Mouse (Mus musculus) ZHBTc4 (cell line): Measurements from ENCODE around the gene Lin37.

Source experiments
- DNase-seq: peaks from one replicate; pipeline ENCODE4 v3.0.0-alpha.2; 2011; ENCODE audit warnings: low read depth, low spot score

Gene Lin37

DNA sequence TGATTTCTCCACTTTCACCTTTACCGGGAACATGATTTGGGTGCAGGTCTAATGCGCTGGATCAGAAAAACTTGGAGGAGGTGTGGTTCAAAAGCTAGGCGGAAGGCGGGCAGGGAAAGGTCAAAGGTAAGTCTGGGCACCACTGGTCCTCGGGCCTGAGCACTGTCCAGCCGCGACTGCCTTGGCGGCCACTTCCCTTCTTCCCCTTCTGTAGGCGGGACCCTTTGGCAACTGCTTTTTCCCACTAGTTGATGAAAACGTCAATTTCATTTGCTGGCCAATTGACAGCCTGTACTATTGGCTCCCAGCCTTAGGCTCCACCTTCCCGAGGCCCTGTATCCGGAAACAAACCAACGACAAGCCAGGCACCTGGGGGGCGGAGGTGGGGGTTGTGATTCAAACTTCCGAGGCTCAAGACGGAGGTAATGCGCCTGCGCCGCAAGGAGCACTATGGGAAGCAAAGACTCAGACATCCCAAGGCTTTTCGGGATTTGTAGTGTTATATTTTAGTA is at the start of gene Lin37:
Lin37 (minus strand) TSS at position 396 of the 512 bp plus-strand sequence.
- DNase-seq = peak; percentile 99

- peak; percentile 48 for DNase-seq
Observed at GRCm38 (mm10) chr7:30608476-30608875, 48.8 kb upstream of the Lin37 start.

- peak; percentile 97 for DNase-seq
Observed at GRCm38 (mm10) chr7:30607706-30608309, 48.2 kb upstream of the Lin37 start.

- no peak for DNase-seq
Observed at GRCm38 (mm10) chr7:30604944-30605343, 45.3 kb upstream of the Lin37 start.

DNA sequence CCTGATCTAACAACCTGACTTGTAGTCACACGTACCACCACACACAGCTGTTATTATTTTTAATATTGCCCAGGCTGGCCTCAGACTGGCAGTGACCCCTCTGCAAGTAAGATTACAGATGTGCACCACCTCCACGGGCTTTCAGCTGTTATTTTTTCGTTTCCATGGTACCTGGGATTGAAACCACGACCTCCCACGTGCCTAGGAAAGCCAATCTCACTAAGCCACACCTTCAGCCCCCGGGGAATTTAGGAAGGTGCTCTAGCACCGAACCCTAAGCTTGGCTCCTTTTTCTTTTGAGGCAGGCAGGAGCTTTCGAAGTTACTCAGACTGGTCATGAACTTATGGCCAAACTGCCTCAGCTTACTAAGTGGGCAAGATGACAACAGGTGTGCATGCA is 44.8 kb upstream of the Lin37 start:
- DNase-seq = peak; percentile 37

- peak; percentile 94 for DNase-seq
Observed at GRCm38 (mm10) chr7:30602583-30602982, 42.9 kb upstream of the Lin37 start.

- DNase-seq = no peak
Observed at GRCm38 (mm10) chr7:30600651-30601050, 41.0 kb upstream of the Lin37 start.

GRCm38 (mm10) chr7:30599933-30600353 is 40.3 kb upstream of the Lin37 start:
- peak; percentile 99 for DNase-seq

GRCm38 (mm10) chr7:30598786-30599185 is 39.1 kb upstream of the Lin37 start, which contains the start of gene Zbtb32:
TSS of gene Zbtb32 (minus strand) at chr7:30598909.
- DNase-seq = peak; percentile 84

DNA sequence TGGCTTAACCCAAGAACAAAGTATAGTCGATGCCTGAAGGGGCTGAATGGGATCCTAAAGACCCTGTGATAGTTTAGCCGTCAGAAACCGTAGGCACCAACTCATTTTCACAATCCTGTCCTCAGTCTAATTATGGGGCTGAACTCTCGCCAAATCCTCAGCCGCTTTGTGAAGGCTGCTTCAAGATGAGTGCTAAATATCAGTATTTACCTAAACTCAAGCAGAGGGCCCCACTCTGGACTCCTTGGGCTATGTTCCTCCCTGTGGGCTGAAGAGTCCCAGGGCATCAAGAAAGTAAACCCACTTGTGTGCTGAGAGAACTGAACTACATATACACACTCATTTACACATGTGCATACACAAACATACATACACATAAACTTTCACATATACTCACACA is 37.2 kb upstream of the Lin37 start:
- no peak for DNase-seq

- no peak for DNase-seq
Observed at GRCm38 (mm10) chr7:30596093-30596492, 36.5 kb upstream of the Lin37 start.

GRCm38 (mm10) chr7:30594510-30595024 is 34.9 kb upstream of the Lin37 start:
- DNase-seq = no peak

- no peak for DNase-seq
Observed at GRCm38 (mm10) chr7:30593579-30594509, 34.2 kb upstream of the Lin37 start.

DNA sequence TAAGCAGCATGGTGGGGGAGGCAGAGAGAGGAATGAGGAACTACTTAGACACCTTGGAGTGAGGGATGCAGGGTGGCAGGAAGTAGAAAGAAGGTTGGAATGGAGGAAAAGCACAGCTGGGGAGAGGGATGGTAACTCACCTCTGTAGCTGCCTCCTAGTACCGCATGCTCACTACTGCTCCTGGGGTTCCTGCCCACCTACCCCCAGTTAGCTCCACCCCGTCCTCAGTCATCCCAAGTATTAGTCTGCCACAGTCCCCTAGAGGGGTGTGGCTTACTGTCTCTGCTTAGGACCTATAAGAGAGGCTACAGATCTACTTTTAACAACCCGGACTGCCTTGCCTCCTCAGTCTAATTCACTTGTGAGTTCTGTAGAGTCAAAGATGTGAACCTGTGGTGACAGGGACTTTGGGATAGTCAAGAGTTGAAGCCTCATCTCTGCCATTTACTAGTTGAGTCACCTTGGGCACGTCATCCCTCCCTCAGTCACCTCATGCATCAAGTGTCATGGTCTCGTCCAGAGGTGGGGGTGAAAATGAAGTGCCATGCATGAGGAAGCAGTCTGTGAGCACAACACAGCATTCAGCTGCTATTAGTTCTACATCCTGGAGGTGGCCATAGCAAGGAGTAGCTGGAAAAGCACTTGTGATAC is 33.3 kb upstream of the Lin37 start:
- peak; percentile 48 for DNase-seq

GRCm38 (mm10) chr7:30591605-30591951 is 31.9 kb upstream of the Lin37 start:
- DNase-seq = peak; percentile 30

DNA sequence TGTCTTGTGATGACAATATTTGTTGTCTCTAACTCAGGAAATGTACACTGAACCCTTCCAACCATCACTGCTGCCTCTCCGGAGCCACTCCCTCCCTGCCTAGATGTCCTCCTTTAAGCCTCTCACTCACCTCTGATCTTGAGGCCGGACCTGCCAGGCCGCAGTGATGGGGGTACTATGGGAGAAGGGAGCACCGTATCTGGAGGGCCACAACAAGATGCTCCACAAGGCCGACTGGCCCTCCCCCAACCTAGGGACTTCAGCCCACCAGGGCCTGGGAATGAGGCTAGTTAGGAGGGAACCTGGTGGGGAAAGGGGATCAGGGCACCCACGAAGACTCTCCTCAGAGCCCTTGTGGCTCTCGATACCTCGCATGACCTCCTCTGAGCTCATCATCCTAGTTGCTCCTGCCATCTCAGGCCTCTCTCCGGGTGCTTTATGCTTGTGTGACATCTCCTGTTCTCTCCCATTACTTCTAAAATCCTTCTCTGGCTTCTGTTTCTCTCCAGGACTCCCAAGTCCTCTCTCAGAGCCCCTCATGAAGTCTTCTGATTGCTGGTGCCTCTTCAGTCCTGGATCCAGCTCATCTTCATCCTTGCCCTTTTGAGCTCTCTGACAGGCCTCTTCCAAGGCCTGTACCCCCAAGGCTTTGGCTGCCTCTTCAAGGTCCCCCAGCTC is 31.4 kb upstream of the Lin37 start:
- DNase-seq = no peak

DNA sequence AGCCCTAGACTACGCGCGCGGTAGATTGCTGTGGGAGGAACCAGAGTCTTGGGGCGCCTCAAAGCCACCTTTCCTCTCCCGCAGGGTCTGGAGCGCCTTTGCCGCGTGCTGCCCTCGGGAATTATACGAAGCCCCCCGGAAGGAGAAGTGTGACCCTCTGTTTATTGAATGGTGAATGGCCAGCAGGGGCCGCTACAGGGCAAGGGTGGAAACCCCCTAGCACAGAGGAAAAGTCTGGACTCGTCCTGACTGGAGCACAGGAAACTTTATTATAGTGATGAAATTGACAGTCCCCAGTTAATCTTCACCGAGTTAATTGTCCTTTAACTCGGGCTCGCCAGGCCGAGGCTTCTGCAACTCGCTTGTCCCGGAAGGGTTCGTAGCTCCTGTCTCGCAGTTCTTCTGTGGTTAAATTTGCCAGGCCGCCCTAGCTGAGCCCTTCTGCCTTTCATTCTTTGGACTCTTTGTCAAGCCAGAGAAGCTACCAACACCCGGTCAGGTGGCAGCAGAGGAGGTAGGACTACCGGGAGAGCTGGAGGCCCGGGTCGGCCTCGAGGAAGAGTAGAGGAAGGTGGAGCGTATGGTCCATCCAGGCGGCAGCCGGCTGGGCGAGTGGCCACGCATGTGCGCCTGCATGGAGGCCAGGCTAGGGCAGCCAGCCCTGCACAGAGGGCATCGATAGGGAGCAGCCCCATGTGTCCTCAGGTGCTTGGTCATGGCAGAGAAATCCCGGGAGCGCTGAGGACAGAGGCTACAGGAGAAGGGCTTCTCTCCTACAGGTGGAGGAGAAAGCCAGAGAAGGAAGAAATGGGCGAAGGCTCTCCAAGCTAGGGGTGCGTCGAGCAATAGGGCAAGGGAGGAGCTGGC is 30.0 kb upstream of the Lin37 start:
- peak; percentile 90 for DNase-seq

DNA sequence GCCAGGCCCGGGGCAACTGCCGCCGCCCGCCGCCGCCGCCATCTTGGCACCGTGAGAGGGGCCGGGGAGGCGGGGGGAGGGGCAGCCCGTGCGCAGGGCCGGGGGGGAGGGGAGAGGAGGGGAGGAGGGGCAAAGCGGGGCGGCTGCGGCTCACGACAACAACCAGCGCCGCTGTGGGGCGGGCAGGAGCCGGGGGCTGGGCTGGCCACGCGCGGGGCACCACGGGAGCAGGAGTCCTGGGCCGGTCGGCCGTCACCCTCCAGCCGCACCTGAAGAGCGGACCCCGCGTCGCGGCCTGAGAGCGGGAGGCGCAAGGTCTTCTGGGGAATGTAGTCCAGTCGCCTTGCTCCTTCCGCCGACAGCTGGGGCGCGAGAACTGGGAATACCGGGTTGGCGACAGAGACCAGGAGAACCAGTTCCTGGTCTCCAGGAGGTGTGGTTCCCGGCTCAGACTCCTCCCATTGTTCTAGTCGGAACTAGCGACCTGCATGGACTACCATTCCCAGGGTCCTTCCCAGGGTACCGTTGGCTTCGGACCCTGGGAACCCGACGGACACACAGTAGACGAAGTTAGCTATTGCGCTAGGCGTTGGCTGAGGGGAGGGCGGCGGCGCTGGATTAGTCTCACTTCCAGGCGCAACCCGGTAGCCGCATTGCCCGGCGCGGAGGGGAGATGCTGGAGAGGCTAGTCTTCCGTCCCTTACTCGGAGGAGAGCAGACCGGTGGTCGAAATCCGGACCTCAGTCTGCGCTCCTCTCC is 29.2 kb upstream of the Lin37 start, which contains the start of gene Kmt2b:
Kmt2b (minus strand) TSS at position 51 of the 759 bp plus-strand sequence.
- peak; percentile 100 for DNase-seq

DNA sequence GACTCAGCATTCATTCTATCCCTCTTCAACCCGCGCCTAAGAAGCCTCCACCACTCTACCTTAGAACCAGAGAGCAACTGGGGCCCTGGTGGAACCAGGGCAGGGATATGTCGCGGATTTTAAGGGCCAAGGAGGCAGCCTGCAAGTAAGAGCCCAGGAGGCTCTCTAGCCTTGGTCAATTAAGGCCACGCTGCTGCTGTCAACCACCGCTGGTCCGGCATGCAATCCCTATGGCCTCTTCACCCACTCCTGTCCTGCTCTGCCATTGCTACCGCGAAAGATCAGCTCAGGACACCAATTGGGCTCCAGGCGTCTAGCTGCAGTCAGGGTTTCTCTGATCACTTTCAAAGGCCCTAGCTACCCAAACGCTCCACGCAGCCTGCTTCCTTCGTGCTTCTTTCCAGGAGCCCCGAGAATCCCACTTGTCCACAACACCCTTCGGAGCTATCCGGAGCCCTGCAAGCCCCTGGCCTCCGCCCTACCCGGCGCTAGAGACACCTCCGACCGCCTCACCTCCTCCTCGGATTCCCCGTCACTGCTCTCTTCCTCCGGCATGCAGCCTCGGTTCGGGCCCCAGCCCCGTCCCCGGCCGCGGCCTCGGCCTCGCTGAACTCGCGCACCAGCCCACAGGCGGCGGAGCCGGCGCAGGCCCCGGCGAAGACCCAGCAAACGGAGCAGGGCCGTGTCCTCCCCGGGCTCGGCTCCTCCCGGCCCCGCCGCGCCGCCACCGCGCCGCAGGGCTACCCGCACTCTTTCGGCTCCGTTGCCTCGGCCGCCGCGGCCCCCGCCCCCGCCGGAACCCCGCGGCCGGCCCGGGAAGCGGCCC is 28.4 kb upstream of the Lin37 start:
- DNase-seq = peak; percentile 45
